Mouse (Mus musculus): ENCODE measurements at regions not wholly inside any gene's neighbourhood (a gene's known extent, or its start where the extent isn't known, plus 50 kb on each side); places are given as distances from the start of the nearest gene placed in this dataset.

- peak; percentile 4 for DNase-seq
These were observed 53.4 kb downstream of the Prr30 start for GRCm38 (mm10) chr14:101146746-101147145.

GRCm38 (mm10) chr14:101137426-101137825 is 62.7 kb downstream of the Prr30 start:
- DNase-seq = peak; percentile 13 to 15

Data from cerebellum, postnatal 14 days (tissue).